In the genomic region with DNA sequence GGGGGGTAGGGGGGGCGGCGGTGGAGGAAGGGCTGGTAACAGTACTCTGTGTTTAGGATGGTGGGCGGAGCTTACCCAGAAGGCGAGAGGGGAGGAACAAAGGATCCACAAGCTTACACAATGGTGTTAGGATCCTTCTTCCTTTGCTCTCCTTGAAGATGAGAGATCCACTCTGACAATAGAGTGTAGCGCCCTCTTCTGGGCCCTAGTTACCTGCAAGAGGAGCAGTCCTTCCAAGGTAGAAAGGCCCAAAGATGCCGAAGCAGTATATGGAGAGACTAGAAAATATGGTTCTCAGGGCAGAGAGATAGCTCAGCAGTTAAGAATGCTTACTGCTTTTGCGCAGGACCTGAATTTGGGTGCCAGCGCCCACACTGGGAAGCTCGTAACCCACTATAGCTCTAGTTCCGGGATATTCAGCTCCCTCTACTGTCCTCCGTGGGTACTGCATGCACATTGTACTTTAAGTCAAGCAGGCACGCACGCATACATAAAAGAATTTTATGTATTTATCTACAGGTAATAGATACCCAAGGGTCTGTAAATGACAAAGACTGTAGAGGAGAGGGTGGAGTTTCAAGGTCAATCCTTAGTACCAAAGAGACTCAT, we compare ENCODE assay signal across 20 mouse cellular contexts. TPM values are rescaled to one million over a fixed set of nuclear protein-coding genes. Genes with fewer than 3 reads are reported as not detected.
DNase-seq lines count a peak whose midpoint lies in the region; ATAC-seq and TF ChIP-seq lines count a peak whose summit lies in the region.
"Had no signal": no experiment of that assay in that cellular context is flagged by ENCODE, and none has a peak within 500 bp of the region (broad histone marks: within the 10 kb centered on the region; RNA-seq: fewer than 3 reads in every experiment).

No protein-coding gene starts in this region.

- DNase-seq in left cerebral cortex, adult 2 months (ENCODE audit: extremely low spot score in 1 of 2, low spot score in 2 of 2), result no peak
- DNase-seq in left cerebral cortex, adult 18-20 months (ENCODE audit: low spot score in 2 of 2), result no peak
- peak; percentile 60 for DNase-seq in A20 (ENCODE audit: low read depth, low spot score)
- peak; percentile 19 to 23 for DNase-seq in B cell, adult 2 months
- DNase-seq: adrenal gland, adult 2 months; cerebellum, postnatal 36 days; lung, postnatal 14 days; thymus, postnatal 14 days had no signal

- H3K4me3 ChIP-seq in left cerebral cortex, adult 2 months, result no peak overlapping the region
- H3K4me3 ChIP-seq in cortical plate, adult 2 months (ENCODE audit: insufficient read depth, low read length), result no peak overlapping the region
- H3K4me3 ChIP-seq in forebrain, embryonic 13.5 days, result no peak overlapping the region
- H3K4me3 ChIP-seq: embryonic facial prominence, embryonic 15.5 days; heart, embryonic 15.5 days; hindbrain, embryonic 13.5 days; limb, embryonic 10.5 days; neural tube, embryonic 15.5 days had no signal

- WGBS in forebrain, embryonic 13.5 days, result 71% methylated on average over 13 of the region's 13 CpGs

- no peaks in the 10 kb centered on the region for H3K36me3 ChIP-seq in forebrain, embryonic 13.5 days (ENCODE audit: poor library complexity, severe bottlenecking)
- H3K36me3 ChIP-seq: embryonic facial prominence, embryonic 15.5 days; heart, embryonic 15.5 days; hindbrain, embryonic 13.5 days; limb, embryonic 10.5 days; neural tube, embryonic 15.5 days had no signal

- peaks cover 7% of the 10 kb centered on the region; the same call in 1 of the 2 replicates for H3K9me3 ChIP-seq in forebrain, embryonic 13.5 days (replicated peaks)
- H3K9me3 ChIP-seq: embryonic facial prominence, embryonic 15.5 days; neural tube, embryonic 15.5 days had no signal

- intact Hi-C loops in left cerebral cortex, adult 2 months (cut with DNase I), result no loop called here

- no peaks in the 10 kb centered on the region for H3K4me1 ChIP-seq in cortical plate, adult 2 months (ENCODE audit: control insufficient read depth, insufficient read depth, low read length)
- H3K4me1 ChIP-seq in forebrain, embryonic 13.5 days, result no peaks in the 10 kb centered on the region
- H3K4me1 ChIP-seq: embryonic facial prominence, embryonic 15.5 days; heart, embryonic 15.5 days; hindbrain, embryonic 13.5 days; neural tube, embryonic 15.5 days had no signal

- no peak for ATAC-seq in erythroid progenitor cell, adult 5-6 weeks (replicated peaks; ENCODE audit: low FRiP score, poor library complexity, severe bottlenecking)
- ATAC-seq in forebrain, embryonic 13.5 days, result no peak
- ATAC-seq: midbrain, embryonic 16.5 days had no signal

- no peaks in the 10 kb centered on the region for H3K27me3 ChIP-seq in forebrain, embryonic 13.5 days
- H3K27me3 ChIP-seq: embryonic facial prominence, embryonic 15.5 days; hindbrain, embryonic 13.5 days; neural tube, embryonic 15.5 days had no signal

- TF ChIP-seq POLR2A in cortical plate, adult 2 months (IDR thresholded peaks at IDR 0.05; ENCODE audit: extremely low read depth, insufficient read depth, low read length), result no peak

- peak; percentile 39 for TF ChIP-seq CTCF in left cerebral cortex, adult 2 months (IDR thresholded peaks at IDR 0.05)
- peak; percentile 16; the same call in 1 of the 2 replicates for TF ChIP-seq CTCF in cortical plate, adult 2 months (IDR thresholded peaks at IDR 0.05; ENCODE audit: extremely low read depth, insufficient read depth, low read length)

- no peak overlapping the region for H3K27ac ChIP-seq in left cerebral cortex, adult 2 months
- H3K27ac ChIP-seq in cortical plate, adult 2 months (ENCODE audit: insufficient read depth, low read length), result no peak overlapping the region
- H3K27ac ChIP-seq in forebrain, embryonic 13.5 days, result no peak overlapping the region
- H3K27ac ChIP-seq: embryonic facial prominence, embryonic 15.5 days; heart, embryonic 15.5 days; hindbrain, embryonic 13.5 days; limb, embryonic 10.5 days; neural tube, embryonic 15.5 days had no signal

- no peak overlapping the region for H3K4me2 ChIP-seq in forebrain, embryonic 13.5 days
- H3K4me2 ChIP-seq: embryonic facial prominence, embryonic 15.5 days; heart, embryonic 15.5 days; hindbrain, embryonic 13.5 days; neural tube, embryonic 15.5 days had no signal

- H3K9ac ChIP-seq in forebrain, embryonic 13.5 days, result no peak overlapping the region
- H3K9ac ChIP-seq: embryonic facial prominence, embryonic 15.5 days; heart, embryonic 15.5 days; hindbrain, embryonic 13.5 days; neural tube, embryonic 15.5 days had no signal

RNA-seq across cellular contexts. Expression of gene Slc2a7, which starts 13.9 kb away (rescaled TPM):
- total RNA-seq in left cerebral cortex, adult 2 months (2021), result not detected
- total RNA-seq in left cerebral cortex, adult 18-20 months (2021), result not detected
- not detected in 2 replicates for polyA plus RNA-seq in cortical plate, adult 2 months (2012; rRNA removed)
- not detected in 2 replicates for total RNA-seq in erythroid progenitor cell, adult 5-6 weeks (2015; ENCODE audit: low replicate concordance)
- not detected in 2 replicates for total RNA-seq in erythroid progenitor cell, adult 5-6 weeks (2017; ENCODE audit: low replicate concordance)
- polyA plus RNA-seq in forebrain, embryonic 13.5 days (2015; fragmentation: Nextera tagmentation; extraction: Ambion mirVana), result not detected in 2 replicates
- total RNA-seq: adrenal gland, adult 2 months; gastrocnemius, postnatal 4 days; layer of hippocampus, postnatal 10 days had no signal
- polyA plus RNA-seq: adrenal gland, adult 2 months; embryonic facial prominence, embryonic 15.5 days; heart, embryonic 15.5 days; hindbrain, embryonic 13.5 days; kidney, embryonic 16.5 days; limb, embryonic 10.5 days; midbrain, embryonic 16.5 days; neural tube, embryonic 15.5 days had no signal

RNA-seq across cellular contexts. Expression of gene Car6, which starts 38.5 kb away (rescaled TPM):
- not detected for total RNA-seq in left cerebral cortex, adult 2 months (2021)
- total RNA-seq in left cerebral cortex, adult 18-20 months (2021), result not detected
- polyA plus RNA-seq in cortical plate, adult 2 months (2012; rRNA removed), result not detected in 2 replicates
- total RNA-seq in erythroid progenitor cell, adult 5-6 weeks (2015; ENCODE audit: low replicate concordance), result not detected in 2 replicates
- total RNA-seq in erythroid progenitor cell, adult 5-6 weeks (2017; ENCODE audit: low replicate concordance), result not detected in 2 replicates
- 0.16 TPM in 1 of 2 replicates, not detected in the other for polyA plus RNA-seq in forebrain, embryonic 13.5 days (2015; fragmentation: Nextera tagmentation; extraction: Ambion mirVana)
- total RNA-seq: layer of hippocampus, postnatal 10 days had no signal
- polyA plus RNA-seq: adrenal gland, adult 2 months; heart, embryonic 15.5 days; hindbrain, embryonic 13.5 days; limb, embryonic 10.5 days; midbrain, embryonic 16.5 days; neural tube, embryonic 15.5 days had no signal

RNA-seq across cellular contexts. Expression of gene Slc2a5, which starts 43.6 kb away (rescaled TPM):
- 1 to 10 TPM; 4.5 to 4.7 TPM for total RNA-seq in left cerebral cortex, adult 2 months (2021)
- 1 to 10 TPM; 7.3 to 8.2 TPM for total RNA-seq in left cerebral cortex, adult 18-20 months (2021)
- polyA plus RNA-seq in cortical plate, adult 2 months (2012; rRNA removed), result 9.3 and 10.1 TPM in 2 replicates
- total RNA-seq in erythroid progenitor cell, adult 5-6 weeks (2015; ENCODE audit: low replicate concordance), result not detected in 2 replicates
- not detected in 2 replicates for total RNA-seq in erythroid progenitor cell, adult 5-6 weeks (2017; ENCODE audit: low replicate concordance)
- 1.7 and 1.9 TPM in 2 replicates for polyA plus RNA-seq in forebrain, embryonic 13.5 days (2015; fragmentation: Nextera tagmentation; extraction: Ambion mirVana)

Comparison
In these comparisons a context has a peak if more than half of its experiments do, and no peak if none do; other contexts are left out.
1. DNase-seq: peak in A20 (single experiment) and B cell, adult 2 months (2 of 2); none in left cerebral cortex, adult 2 months (0 of 2) and left cerebral cortex, adult 18-20 months (0 of 2).
2. RNA of gene Slc2a5, which starts 43.6 kb away (total RNA-seq): 7.3 to 8.2 TPM in left cerebral cortex, adult 18-20 months and 4.5 to 4.7 TPM in left cerebral cortex, adult 2 months; not detected in erythroid progenitor cell, adult 5-6 weeks; every median in the first group is over 4 times any median in the second.